Mouse (Mus musculus) liver, embryonic 16.5 days (tissue): ENCODE measurements at regions not wholly inside any gene's neighbourhood (a gene's known extent, or its start where the extent isn't known, plus 50 kb on each side); places are given as distances from the start of the nearest gene placed in this dataset.

Experiments
- ATAC-seq: fragments of 200-750 bp; cut with Nextera tagmentation; 2 replicates; pipeline ENCODE4 v1.8.0; 2017; ENCODE audit warnings: low read depth, mild to moderate bottlenecking, moderate number of reproducible peaks, moderate library complexity
- H3K27ac ChIP-seq: fragments of 300-500 bp; sonication (generic); 2 replicates; pipeline ENCODE4 v1.5.1; 2014; ENCODE audit warnings: mild to moderate bottlenecking, low read length
- H3K27me3 ChIP-seq: fragments of 300-500 bp; sonication (generic); 2 replicates; pipeline ENCODE4 v1.6.1; 2014; ENCODE audit warnings: low read depth, low read length, mixed read lengths; ENCODE audit not compliant: control insufficient read depth, insufficient read depth
- H3K36me3 ChIP-seq: fragments of 300-500 bp; sonication (generic); 2 replicates; pipeline ENCODE4 v1.6.1; 2014; ENCODE audit warnings: mild to moderate bottlenecking; ENCODE audit not compliant: control insufficient read depth, insufficient read depth
- H3K4me1 ChIP-seq: fragments of 300-500 bp; sonication (generic); 2 replicates; pipeline ENCODE4 v1.6.1; 2014; ENCODE audit warnings: low read depth, low read length, mixed read lengths; ENCODE audit not compliant: control insufficient read depth
- H3K4me2 ChIP-seq: fragments of 300-500 bp; sonication (generic); 2 replicates; pipeline ENCODE4 v1.6.1; 2014; ENCODE audit warnings: low read depth, low read length, mixed read lengths
- H3K4me3 ChIP-seq: fragments of 300-500 bp; sonication (generic); 2 replicates; pipeline ENCODE4 v1.5.1; 2014; ENCODE audit warnings: low read depth, mild to moderate bottlenecking, low read length
- H3K9ac ChIP-seq: fragments of 300-500 bp; sonication (generic); 2 replicates; pipeline ENCODE4 v1.6.1; 2014; ENCODE audit warnings: low read depth, low read length
- H3K9me3 ChIP-seq: fragments of 300-500 bp; sonication (generic); replicated peaks from 2 replicates; pipeline ENCODE4 v1.6.1; 2016; ENCODE audit warnings: low read length; ENCODE audit not compliant: control insufficient read depth
- WGBS: fragments of 180-500 bp; shearing (Covaris S2); extraction: QIAGEN DNeasy Blood & Tissue Kit; methylation state at CpG from one replicate; pipeline ENCODE4 v1.1.7; 2014; ENCODE audit not compliant: insufficient replicate concordance; 5-methylcytosine and 5-hydroxymethylcytosine counted together

DNA sequence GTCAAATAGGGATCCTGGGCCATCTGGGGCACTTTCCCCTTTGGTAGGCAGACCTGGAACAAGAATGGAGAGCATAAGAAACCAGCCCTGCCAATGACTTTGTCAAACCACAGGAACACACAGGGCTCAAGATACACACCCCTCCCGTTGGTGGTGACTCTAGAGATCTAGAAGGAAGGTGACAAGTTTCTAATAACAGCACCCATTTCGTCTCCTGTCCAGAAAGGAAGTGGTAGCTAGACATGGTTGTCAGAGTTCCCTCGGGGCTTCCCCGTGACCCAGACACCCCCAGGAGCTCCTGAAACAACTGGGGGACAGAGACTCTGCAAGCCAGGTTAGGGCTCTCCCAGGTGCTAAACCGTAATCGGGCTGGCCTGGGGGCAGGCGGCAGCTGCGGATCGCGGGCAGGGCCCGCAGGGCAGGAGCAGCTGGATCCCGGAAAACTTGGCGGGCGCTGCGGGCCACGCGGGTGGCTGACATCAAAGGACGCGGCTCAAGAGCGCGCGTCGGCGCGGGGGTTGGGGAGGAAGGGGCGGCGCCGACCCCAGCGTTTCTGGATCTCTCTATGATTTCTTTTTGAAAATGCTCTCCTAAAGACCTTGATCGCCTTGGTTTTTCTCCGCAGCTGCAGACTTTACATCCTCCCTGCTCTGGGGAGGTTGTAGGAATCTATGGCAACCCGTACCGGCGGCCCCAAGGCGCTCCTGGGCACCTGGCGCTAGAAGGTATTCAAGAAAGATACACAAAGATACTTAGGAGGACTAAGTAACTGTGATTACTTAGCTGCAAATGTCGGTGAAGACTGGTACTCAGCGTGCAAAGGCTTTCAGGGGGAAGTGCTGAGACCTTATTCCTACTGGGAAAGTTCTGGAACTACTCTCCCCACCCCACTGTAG, 92.1 kb downstream of the Foxi3 start:
- Histone ChIP-seq H3K27me3 (peaks cover 8% of the 10 kb centered on the region), H3K36me3 (no peaks in the 10 kb centered on the region), H3K4me1 (no peaks in the 10 kb centered on the region; the same call in none of the 2 replicates), H3K4me2 (peak overlapping the region; percentile 48), H3K9me3 (no peaks in the 10 kb centered on the region), H3K9ac (no peak overlapping the region), H3K4me3 (peak overlapping the region; percentile 31), H3K27ac (no peak overlapping the region)
- WGBS, result under 1% methylated on average over 38 of the region's 38 CpGs
- ATAC-seq, result no peak

DNA sequence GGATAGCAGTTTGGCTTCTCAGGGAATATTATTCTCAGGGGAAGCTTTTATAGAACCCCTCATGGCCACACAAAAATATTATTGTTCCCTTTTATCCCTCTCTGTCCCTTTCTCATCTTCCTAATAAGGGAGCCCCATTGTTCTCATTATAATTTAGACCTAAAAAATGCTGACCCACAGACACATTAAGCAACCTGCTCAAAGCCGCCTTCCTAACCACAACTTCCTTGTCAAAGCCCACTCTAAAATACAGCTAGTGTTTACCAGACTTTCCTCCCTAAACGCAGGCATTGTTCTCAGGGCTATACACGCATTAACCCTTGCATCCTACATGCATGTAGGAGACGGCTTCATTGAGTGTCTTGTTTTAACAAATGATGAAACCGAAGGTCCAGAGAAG, 93.9 kb downstream of the Foxi3 start:
- no peak for ATAC-seq

DNA sequence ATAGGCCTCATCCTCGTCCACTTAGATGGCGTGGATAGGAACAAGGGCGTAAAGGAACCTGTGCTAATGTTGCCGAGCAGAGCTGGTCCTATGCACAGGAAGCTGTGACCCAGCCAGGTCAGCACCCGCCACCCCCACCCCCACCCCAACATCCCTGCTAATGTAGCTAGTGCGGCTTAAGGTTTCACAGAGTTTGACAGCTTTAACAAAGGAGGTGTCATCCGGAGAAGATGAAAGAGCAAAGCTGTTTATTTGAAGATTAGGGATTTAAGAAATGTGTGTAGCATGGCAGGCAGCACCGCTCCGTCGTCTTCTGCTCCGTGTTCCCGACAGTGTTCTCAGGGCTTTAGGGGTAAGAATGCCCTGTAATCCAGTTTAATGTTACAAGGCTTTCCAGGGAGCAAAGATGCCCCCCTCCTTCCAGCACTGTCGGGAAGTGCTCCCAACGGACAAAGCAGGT, 93.5 kb downstream of the Thnsl2 start:
- no peak overlapping the region for H3K9ac ChIP-seq
- H3K36me3 ChIP-seq, result no peaks in the 10 kb centered on the region
- peaks cover 8% of the 10 kb centered on the region for H3K27me3 ChIP-seq
- H3K4me1 ChIP-seq, result no peaks in the 10 kb centered on the region; the same call in none of the 2 replicates
- no peaks in the 10 kb centered on the region for H3K9me3 ChIP-seq
- H3K27ac ChIP-seq, result no peak overlapping the region
- no peak overlapping the region for H3K4me3 ChIP-seq
- 25% methylated on average over 14 of the region's 14 CpGs for WGBS
- ATAC-seq, result no peak
- no peak overlapping the region for H3K4me2 ChIP-seq

More for the DNA sequence above, 93.9 kb downstream of the Foxi3 start:
- no peak overlapping the region for H3K9ac ChIP-seq
- 17% methylated on average over 5 of the region's 5 CpGs for WGBS
- H3K4me3 ChIP-seq, result no peak overlapping the region
- H3K9me3 ChIP-seq, result no peaks in the 10 kb centered on the region
- no peaks in the 10 kb centered on the region for H3K36me3 ChIP-seq
- no peak overlapping the region for H3K27ac ChIP-seq
- no peak overlapping the region for H3K4me2 ChIP-seq
- peaks cover 8% of the 10 kb centered on the region for H3K27me3 ChIP-seq
- H3K4me1 ChIP-seq, result no peaks in the 10 kb centered on the region; the same call in none of the 2 replicates

DNA sequence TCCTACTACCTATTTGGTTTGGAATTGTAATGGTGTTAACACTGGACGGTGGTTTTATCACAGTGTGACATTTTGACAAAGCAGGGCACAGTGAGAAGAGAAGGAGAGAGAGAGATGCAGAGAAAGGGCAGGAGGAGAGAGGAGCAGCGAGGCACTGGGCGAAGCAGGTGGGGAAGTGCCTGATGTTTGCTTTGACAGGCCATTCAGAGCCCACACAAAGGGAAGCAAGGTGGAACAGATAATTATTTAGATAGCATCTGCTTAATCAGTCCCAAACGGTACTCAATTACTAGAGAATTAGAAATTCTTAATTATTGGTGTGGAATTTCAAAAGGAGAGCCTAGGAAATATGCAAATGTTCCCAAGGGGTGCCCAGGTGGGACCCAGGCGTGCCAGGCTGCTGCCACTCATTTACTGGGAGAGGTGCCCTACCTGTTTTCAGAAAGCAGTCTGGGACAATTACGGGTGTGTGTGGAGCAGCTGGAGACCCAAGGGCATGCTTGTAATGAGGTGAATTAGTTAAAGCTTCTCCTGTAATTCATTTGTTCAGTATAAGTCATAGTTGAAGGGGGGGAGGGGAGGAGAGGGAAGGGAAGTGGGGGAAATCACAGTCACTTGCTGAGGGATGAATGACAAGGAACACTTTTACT, 86.9 kb downstream of the Thnsl2 start:
- H3K9me3 ChIP-seq, result no peaks in the 10 kb centered on the region; the same call in 1 of the 2 replicates
- no peak overlapping the region for H3K27ac ChIP-seq
- no peak for ATAC-seq
- WGBS, result 49% methylated on average over 6 of the region's 6 CpGs
- H3K4me2 ChIP-seq, result no peak overlapping the region
- no peaks in the 10 kb centered on the region for H3K36me3 ChIP-seq
- no peaks in the 10 kb centered on the region for H3K27me3 ChIP-seq
- H3K9ac ChIP-seq, result no peak overlapping the region
- no peak overlapping the region for H3K4me3 ChIP-seq
- H3K4me1 ChIP-seq, result no peaks in the 10 kb centered on the region

DNA sequence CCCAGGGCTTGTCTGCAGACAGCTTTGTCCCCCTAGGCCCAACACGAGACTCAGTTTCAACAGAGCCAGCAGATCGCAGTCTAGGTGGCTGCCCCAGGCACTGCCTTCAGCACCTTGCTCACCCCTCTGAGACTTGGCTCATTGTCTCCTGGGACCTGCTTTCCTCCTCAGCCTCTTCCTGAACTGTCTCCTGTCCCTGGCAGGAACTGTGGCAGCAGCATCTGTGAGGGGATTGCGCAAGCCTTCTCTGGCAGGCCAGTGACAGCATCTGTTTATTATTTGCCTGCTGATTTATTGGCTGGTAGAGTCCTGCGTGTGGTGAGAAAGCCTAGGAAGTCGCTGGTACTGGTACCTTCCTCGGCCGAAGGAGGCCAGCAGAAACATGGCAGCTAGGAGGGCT, 84.1 kb downstream of the Thnsl2 start:
- no peak overlapping the region for H3K4me2 ChIP-seq
- no peaks in the 10 kb centered on the region for H3K4me1 ChIP-seq
- no peaks in the 10 kb centered on the region; the same call in 1 of the 2 replicates for H3K9me3 ChIP-seq
- H3K27me3 ChIP-seq, result no peaks in the 10 kb centered on the region
- WGBS, result 16% methylated on average over 7 of the region's 7 CpGs
- no peak overlapping the region for H3K27ac ChIP-seq
- H3K9ac ChIP-seq, result no peak overlapping the region
- no peak for ATAC-seq
- no peak overlapping the region for H3K4me3 ChIP-seq
- no peaks in the 10 kb centered on the region for H3K36me3 ChIP-seq

DNA sequence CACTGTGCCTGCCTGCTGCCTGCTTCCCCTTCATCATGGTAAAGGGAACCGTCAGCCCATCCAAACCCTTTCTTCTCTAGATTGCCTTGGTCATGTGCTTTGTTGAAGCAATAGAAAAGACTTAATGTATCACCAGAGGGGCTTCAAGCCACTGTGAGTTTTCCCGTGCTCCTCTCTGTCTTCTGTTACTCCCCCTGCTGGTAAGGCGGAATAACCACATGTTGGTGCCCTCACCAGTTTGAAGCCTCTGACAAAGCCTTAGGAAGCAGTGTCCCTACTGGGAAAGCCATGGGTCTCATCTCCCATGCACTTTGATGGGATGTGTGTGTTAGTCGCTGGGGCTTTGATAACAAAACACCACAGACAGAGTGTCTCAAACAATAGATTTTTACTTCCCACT, 81.3 kb downstream of the Thnsl2 start:
- no peak overlapping the region for H3K9ac ChIP-seq
- H3K27ac ChIP-seq, result no peak overlapping the region
- ATAC-seq, result no peak
- no peak overlapping the region for H3K4me2 ChIP-seq
- no peaks in the 10 kb centered on the region for H3K36me3 ChIP-seq
- H3K4me3 ChIP-seq, result no peak overlapping the region
- H3K9me3 ChIP-seq, result no peaks in the 10 kb centered on the region; the same call in 1 of the 2 replicates
- H3K4me1 ChIP-seq, result no peaks in the 10 kb centered on the region
- H3K27me3 ChIP-seq, result no peaks in the 10 kb centered on the region
- 60% methylated on average over 4 of the region's 4 CpGs for WGBS

DNA sequence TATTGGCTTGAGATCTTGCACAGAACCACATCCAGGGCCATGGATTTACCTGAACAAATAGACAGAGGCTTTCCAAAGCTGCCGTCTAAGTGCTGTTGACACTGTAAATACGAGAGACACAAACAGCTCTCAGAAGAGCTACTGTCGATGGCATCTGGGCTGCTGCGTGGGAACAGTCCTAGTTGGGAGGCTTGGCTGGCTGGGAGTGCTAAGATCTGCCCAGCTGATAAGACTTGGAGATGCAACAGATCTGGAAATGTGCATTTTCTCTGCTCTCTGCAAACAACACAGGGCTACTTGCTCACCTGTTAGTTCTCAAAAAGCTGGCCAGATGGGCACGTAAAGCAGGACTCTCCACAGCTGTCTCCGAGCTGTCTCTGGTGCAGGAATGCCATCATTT, 78.8 kb downstream of the Thnsl2 start:
- no peak overlapping the region for H3K4me2 ChIP-seq
- ATAC-seq, result peak; percentile 45; the same call in 1 of the 2 replicates
- 37% methylated on average over 6 of the region's 6 CpGs for WGBS
- H3K36me3 ChIP-seq, result no peaks in the 10 kb centered on the region
- no peaks in the 10 kb centered on the region for H3K27me3 ChIP-seq
- H3K4me1 ChIP-seq, result no peaks in the 10 kb centered on the region
- H3K9ac ChIP-seq, result no peak overlapping the region
- H3K4me3 ChIP-seq, result no peak overlapping the region
- H3K27ac ChIP-seq, result no peak overlapping the region
- H3K9me3 ChIP-seq, result no peaks in the 10 kb centered on the region; the same call in 1 of the 2 replicates

DNA sequence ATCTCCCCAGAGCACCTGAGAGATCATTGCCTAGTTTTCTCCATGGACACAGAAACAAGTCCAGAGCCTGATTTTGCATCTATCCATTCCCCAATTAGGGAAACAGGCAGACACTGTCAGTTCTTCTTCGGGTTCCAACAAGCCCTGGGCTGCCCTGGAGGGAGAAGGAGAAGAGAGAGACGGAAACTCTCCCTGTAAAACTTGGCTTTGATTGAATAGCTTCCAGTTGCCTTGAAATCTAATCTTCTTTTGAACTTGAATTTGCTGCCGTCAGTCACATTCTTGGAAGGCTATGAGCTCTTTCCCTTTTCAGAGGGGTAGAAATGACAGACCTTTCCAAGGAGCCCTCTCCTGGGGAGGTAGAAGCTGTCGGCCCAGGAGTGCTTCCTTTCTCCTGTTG, 75.0 kb downstream of the Thnsl2 start:
- WGBS, result 56% methylated on average over 4 of the region's 4 CpGs

DNA sequence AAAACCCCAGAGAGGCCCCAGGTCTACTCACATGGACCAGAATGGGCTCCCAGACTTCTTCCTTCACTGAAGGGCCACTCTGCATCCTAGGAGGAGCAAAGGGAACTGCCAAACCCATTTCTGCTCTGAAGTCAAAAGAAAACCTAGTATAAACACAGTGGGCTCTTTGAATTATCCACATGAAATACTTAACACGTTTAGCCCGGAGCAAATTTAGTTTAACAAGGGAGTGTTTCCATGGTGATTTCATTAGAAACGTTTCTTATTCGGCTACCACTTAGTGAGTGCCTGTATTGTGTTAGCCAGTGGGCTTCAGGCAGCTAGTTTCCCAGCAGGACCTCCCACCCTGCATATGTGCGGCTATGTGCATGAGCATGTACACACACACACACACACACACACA, 69.4 kb downstream of the Thnsl2 start:
- Histone ChIP-seq H3K27me3 (no peaks in the 10 kb centered on the region), H3K4me3 (no peak overlapping the region), H3K9me3 (no peaks in the 10 kb centered on the region), H3K4me1 (no peaks in the 10 kb centered on the region), H3K27ac (no peak overlapping the region), H3K9ac (no peak overlapping the region), H3K36me3 (no peaks in the 10 kb centered on the region), H3K4me2 (no peak overlapping the region)
- WGBS, result 51% methylated on average over 5 of the region's 5 CpGs
- ATAC-seq, result no peak

More for the DNA sequence above, 75.0 kb downstream of the Thnsl2 start:
- no peaks in the 10 kb centered on the region for H3K36me3 ChIP-seq
- no peaks in the 10 kb centered on the region for H3K4me1 ChIP-seq
- no peak overlapping the region for H3K27ac ChIP-seq
- no peak overlapping the region for H3K9ac ChIP-seq
- no peak overlapping the region for H3K4me3 ChIP-seq
- H3K9me3 ChIP-seq, result no peaks in the 10 kb centered on the region
- H3K27me3 ChIP-seq, result no peaks in the 10 kb centered on the region
- ATAC-seq, result no peak
- H3K4me2 ChIP-seq, result no peak overlapping the region
